In genomic region chr5:100102395-100102794, GRCm38 (mm10) we compare ENCODE assay signal across 25 mouse cellular contexts.
"Had no signal": no experiment of that assay in that cellular context is flagged by ENCODE, and none has a peak within 500 bp of the region (broad histone marks: within the 10 kb centered on the region; RNA-seq: fewer than 3 reads in every experiment).

No protein-coding gene starts in this region.

- H3K9me3 ChIP-seq: heart, embryonic 13.5 days; heart, embryonic 15.5 days; hindbrain, embryonic 13.5 days; hindbrain, embryonic 15.5 days; kidney, embryonic 15.5 days; limb, embryonic 13.5 days; limb, embryonic 15.5 days had no signal

- H3K4me2 ChIP-seq: heart, embryonic 11.5 days; heart, embryonic 13.5 days; heart, embryonic 15.5 days; hindbrain, embryonic 13.5 days; hindbrain, embryonic 15.5 days; kidney, embryonic 15.5 days; limb, embryonic 13.5 days; limb, embryonic 15.5 days had no signal

- ATAC-seq: hindbrain, postnatal 0 days; intestine, embryonic 16.5 days had no signal

- H3K4me1 ChIP-seq: heart, embryonic 13.5 days; heart, embryonic 15.5 days; hindbrain, embryonic 13.5 days; hindbrain, embryonic 15.5 days; limb, embryonic 13.5 days; limb, embryonic 15.5 days had no signal

- DNase-seq: gastrocnemius, postnatal 14 days; gastrocnemius, postnatal 36 days; heart, adult 11 months; heart, adult 2 months; heart, postnatal 14 days; heart, postnatal 36 days; kidney, adult 11 months; kidney, adult 2 months; kidney, adult 9 months; kidney, postnatal 14 days; kidney, postnatal 36 days; layer of hippocampus, adult 9-11 months; layer of hippocampus, postnatal 36 days; left cerebral cortex, postnatal 4 days had no signal

- H3K27ac ChIP-seq: heart, adult 2 months; heart, embryonic 13.5 days; heart, embryonic 15.5 days; hindbrain, embryonic 13.5 days; hindbrain, embryonic 15.5 days; hindbrain, postnatal 0 days; kidney, embryonic 15.5 days; kidney, postnatal 0 days; limb, embryonic 13.5 days; limb, embryonic 15.5 days had no signal

- H3K9ac ChIP-seq: heart, embryonic 13.5 days; heart, embryonic 15.5 days; hindbrain, embryonic 13.5 days; hindbrain, embryonic 15.5 days; kidney, embryonic 15.5 days; limb, embryonic 13.5 days; limb, embryonic 15.5 days had no signal

- H3K36me3 ChIP-seq: heart, embryonic 13.5 days; heart, embryonic 15.5 days; hindbrain, embryonic 13.5 days; hindbrain, embryonic 15.5 days; kidney, embryonic 15.5 days; limb, embryonic 13.5 days; limb, embryonic 15.5 days had no signal

- H3K4me3 ChIP-seq: heart, adult 2 months; heart, embryonic 13.5 days; heart, embryonic 15.5 days; hindbrain, embryonic 13.5 days; hindbrain, embryonic 15.5 days; kidney, embryonic 15.5 days; limb, embryonic 13.5 days; limb, embryonic 15.5 days had no signal

- H3K27me3 ChIP-seq: heart, embryonic 13.5 days; heart, embryonic 15.5 days; hindbrain, embryonic 13.5 days; hindbrain, embryonic 15.5 days; kidney, embryonic 15.5 days; limb, embryonic 13.5 days; limb, embryonic 15.5 days had no signal
